Mouse (Mus musculus): Measurements from ENCODE around the gene Cenpn.

DNA sequence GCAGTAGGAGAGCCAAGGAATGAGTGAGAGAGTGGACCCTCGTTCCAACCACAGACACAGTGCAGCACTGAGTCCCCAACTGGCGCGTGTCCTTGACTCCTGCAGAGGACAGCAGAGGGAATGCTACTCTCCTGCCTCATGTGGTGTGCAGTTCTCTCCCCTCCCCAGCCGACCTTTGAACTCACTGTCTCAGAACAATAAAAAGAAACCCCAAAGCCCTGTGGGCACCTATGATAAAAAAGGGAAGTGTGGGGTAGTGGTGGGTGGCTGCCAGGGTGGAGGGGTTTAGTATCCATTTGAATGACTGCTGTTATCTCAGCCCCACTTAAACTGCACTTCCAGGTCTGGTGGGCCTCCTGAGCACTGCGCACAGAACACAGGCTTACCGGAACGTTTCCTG, 26.1 kb downstream of the Cenpn start:
- no peak for TF ChIP-seq CTCF (IDR thresholded peaks at IDR 0.05)
- TF ChIP-seq POLR2A (IDR thresholded peaks at IDR 0.05; ENCODE audit: insufficient read depth, low read depth, low read length), result no peak

Measured in heart, adult 2 months (tissue).